Mouse (Mus musculus) lung, embryonic 14.5 days (tissue): ENCODE results near the gene Gm21637. TPM values are rescaled to one million over a fixed set of nuclear protein-coding genes. Genes with fewer than 3 reads are reported as not detected.
"Not testable (repeated sequence)": the region's sequence is repeated elsewhere in the genome, so short reads cannot be mapped to it uniquely, and the experiment has no call there.

Experiments used
- ATAC-seq: fragments of 200-750 bp; cut with Nextera tagmentation; 2 replicates; pipeline ENCODE4 v1.8.0; 2017; ENCODE audit warnings: mild to moderate bottlenecking, moderate TSS enrichment, moderate library complexity; ENCODE audit not compliant: insufficient read depth
- DNase-seq: peaks from one replicate; pipeline ENCODE4 v3.0.0-alpha.2; 2015
- H3K27ac ChIP-seq: fragments of 300-500 bp; sonication (generic); 2 replicates; pipeline ENCODE4 v1.5.1; 2014; ENCODE audit warnings: low read depth, mild to moderate bottlenecking, moderate library complexity
- H3K27me3 ChIP-seq: fragments of 300-500 bp; sonication (generic); 2 replicates; pipeline ENCODE4 v1.6.1; 2014; ENCODE audit warnings: low read length, control low read depth; ENCODE audit not compliant: insufficient read depth
- H3K36me3 ChIP-seq: fragments of 300-500 bp; sonication (generic); 2 replicates; pipeline ENCODE4 v1.6.1; 2014; ENCODE audit warnings: control low read depth; ENCODE audit not compliant: insufficient read depth
- H3K4me1 ChIP-seq: fragments of 300-500 bp; sonication (generic); 2 replicates; pipeline ENCODE4 v1.6.1; 2014; ENCODE audit warnings: antibody characterized with exemption, control low read depth; ENCODE audit not compliant: insufficient read depth
- H3K4me2 ChIP-seq: fragments of 300-500 bp; sonication (generic); 2 replicates; pipeline ENCODE4 v1.6.1; 2014; ENCODE audit warnings: mild to moderate bottlenecking
- H3K4me3 ChIP-seq: fragments of 300-500 bp; sonication (generic); 2 replicates; pipeline ENCODE4 v1.5.1; 2014; ENCODE audit warnings: low read depth, low read length
- H3K9ac ChIP-seq: fragments of 300-500 bp; sonication (generic); 2 replicates; pipeline ENCODE4 v1.6.1; 2014
- H3K9me3 ChIP-seq: fragments of 300-500 bp; sonication (generic); 2 replicates; pipeline ENCODE4 v1.6.1; 2016; ENCODE audit warnings: low read depth, low read length, control low read depth
- WGBS: fragments of 180-500 bp; shearing (Covaris S2); extraction: QIAGEN DNeasy Blood & Tissue Kit; methylation state at CpG from one replicate; pipeline ENCODE4 v1.1.7; 2014; 5-methylcytosine and 5-hydroxymethylcytosine counted together
- polyA plus RNA-seq: library from polyadenylated mRNA; unstranded; fragments of >200 nt; fragmentation: Nextera tagmentation; extraction: Ambion mirVana; gene quantifications from 2 replicates; pipeline ENCODE4 v1.2.1, GENCODE M21; 2014

Gm21637 gene
- not detected in 2 replicates for polyA plus RNA-seq

- H3K36me3 ChIP-seq, DNase-seq, H3K4me2 ChIP-seq, ATAC-seq, H3K27me3 ChIP-seq, H3K4me3 ChIP-seq, H3K9me3 ChIP-seq, H3K27ac ChIP-seq, H3K9ac ChIP-seq, H3K4me1 ChIP-seq: not testable (repeated sequence)
- no CpG with 5 or more reads among the region's 1 CpGs for WGBS
These were observed at the start of gene Gm21637 for GRCm38 (mm10) chrX:31961744-31962143. Gene Gm21637 (plus strand): TSS chrX:31962044.

Other genes with a start within 250 kb of the Gm21637 start
- not detected in 2 replicates for gene Btbd35f25, start 244.9 kb upstream of the Gm21637 start, polyA plus RNA-seq
- not detected in 2 replicates for gene Btbd35f22, start 85.8 kb downstream of the Gm21637 start, polyA plus RNA-seq